Mouse (Mus musculus): Measurements from ENCODE around the gene Traf3ip1. TPM values are rescaled to one million over a fixed set of nuclear protein-coding genes. Genes with fewer than 3 reads are reported as not detected.

Gene Traf3ip1
- total RNA-seq (2017) = 7.2 and 8.4 TPM in 2 replicates

GRCm38 (mm10) chr1:91494457-91495140 lies at the start of gene Traf3ip1:
TSS of gene Traf3ip1 (plus strand) at chr1:91494647.
- peak; percentile 82 for ATAC-seq (ENCODE audit: extremely low read depth, insufficient number of reproducible peaks, low FRiP score, poor library complexity, severe bottlenecking)

- ATAC-seq (ENCODE audit: extremely low read depth, insufficient number of reproducible peaks, low FRiP score, poor library complexity, severe bottlenecking) = no peak
Measured at GRCm38 (mm10) chr1:91444841-91445830, 49.3 kb upstream of the Traf3ip1 start.

DNA sequence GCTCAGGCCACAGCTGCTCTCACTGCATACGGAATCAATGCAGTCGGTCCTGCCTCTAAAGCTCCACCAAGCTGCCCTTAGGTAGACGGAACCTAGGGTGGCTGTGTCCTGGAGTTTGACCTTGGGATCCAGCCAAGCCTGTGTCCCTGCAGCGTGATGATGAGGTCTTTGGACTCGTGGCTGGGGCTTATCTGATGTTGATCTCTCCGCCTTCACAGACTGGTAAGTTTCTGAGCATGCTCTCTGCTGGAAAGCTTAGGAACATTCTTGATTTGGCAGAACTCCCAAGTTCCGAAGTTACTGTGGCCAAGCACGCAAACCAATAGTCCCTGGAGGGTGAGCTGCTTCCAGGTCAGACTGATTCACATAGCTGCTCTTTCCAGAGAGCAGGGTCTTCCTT lies 48.4 kb upstream of the Traf3ip1 start:
- ATAC-seq (ENCODE audit: extremely low read depth, insufficient number of reproducible peaks, low FRiP score, poor library complexity, severe bottlenecking) = no peak

- no peak for ATAC-seq (ENCODE audit: extremely low read depth, insufficient number of reproducible peaks, low FRiP score, poor library complexity, severe bottlenecking)
Measured at GRCm38 (mm10) chr1:91446511-91446910, 47.9 kb upstream of the Traf3ip1 start.

GRCm38 (mm10) chr1:91448688-91449087 lies 45.8 kb upstream of the Traf3ip1 start:
- ATAC-seq (ENCODE audit: extremely low read depth, insufficient number of reproducible peaks, low FRiP score, poor library complexity, severe bottlenecking) = no peak

- no peak for ATAC-seq (ENCODE audit: extremely low read depth, insufficient number of reproducible peaks, low FRiP score, poor library complexity, severe bottlenecking)
Measured at GRCm38 (mm10) chr1:91450851-91451250, 43.6 kb upstream of the Traf3ip1 start.

DNA sequence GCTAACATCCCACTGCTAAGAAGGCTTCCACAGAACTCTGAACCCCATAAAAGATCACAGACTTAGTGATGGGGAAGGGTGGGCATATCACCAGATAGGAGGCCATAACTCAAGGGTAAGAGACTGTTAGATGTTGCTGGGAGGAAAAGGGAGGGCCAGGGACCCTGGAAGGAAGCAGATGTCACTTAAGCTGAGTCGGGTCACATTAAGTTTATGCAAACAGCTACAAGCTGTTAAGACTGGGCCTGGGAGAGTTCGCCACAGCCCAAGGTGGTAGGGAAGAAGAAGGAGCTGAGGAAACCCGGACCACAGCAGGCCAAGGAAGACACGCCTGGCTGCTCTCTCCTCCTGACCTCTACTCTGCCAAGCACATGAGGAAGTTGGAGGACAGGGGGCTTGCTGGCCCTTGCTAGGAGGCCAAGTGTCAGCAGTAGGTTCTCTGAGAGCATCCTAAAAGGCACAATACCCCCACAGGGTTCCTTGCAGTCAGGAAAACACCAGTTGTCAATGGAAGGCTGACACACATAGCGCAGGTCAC lies 42.8 kb upstream of the Traf3ip1 start:
- no peak for ATAC-seq (ENCODE audit: extremely low read depth, insufficient number of reproducible peaks, low FRiP score, poor library complexity, severe bottlenecking)

DNA sequence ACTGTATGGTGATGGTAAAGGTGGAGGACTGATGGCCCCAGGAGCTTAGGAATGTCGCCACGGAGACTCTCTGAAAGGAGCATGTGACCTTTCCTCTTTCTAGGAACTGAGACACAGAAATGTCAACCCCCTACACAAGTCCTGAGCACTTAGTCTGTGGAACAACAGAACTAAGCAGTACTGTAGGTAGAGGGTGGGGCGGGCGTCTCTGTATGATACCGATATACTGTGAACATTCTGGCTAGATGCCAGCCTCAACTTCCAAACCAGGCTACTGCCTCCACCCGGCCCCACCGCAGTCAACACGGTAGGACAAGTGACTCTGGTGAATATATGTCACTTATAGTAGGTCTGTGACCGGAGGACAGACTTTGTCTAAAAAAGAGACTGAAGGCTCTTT lies 40.5 kb upstream of the Traf3ip1 start:
- ATAC-seq (ENCODE audit: extremely low read depth, insufficient number of reproducible peaks, low FRiP score, poor library complexity, severe bottlenecking) = no peak

DNA sequence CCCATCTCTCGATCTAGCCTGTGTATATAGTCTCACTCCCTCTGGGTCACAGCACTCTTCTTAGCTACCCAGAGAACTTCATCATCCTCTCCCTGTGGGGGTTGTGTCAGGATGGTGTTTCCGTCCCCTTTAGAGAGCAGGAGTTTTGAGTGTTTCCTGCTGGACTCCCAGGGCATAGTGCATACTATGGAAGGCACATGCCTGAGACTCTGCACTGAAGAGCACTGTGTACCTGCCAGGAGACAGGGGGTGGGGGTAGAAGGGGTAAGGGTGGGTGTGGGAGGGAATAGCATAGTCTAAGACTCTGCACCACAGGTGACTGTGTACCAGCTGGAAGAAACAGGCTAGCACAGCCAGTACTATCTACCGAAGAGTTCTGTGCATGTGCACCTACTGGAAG lies 40.1 kb upstream of the Traf3ip1 start:
- no peak for ATAC-seq (ENCODE audit: extremely low read depth, insufficient number of reproducible peaks, low FRiP score, poor library complexity, severe bottlenecking)

GRCm38 (mm10) chr1:91454927-91455326 lies 39.5 kb upstream of the Traf3ip1 start:
- ATAC-seq (ENCODE audit: extremely low read depth, insufficient number of reproducible peaks, low FRiP score, poor library complexity, severe bottlenecking) = no peak

DNA sequence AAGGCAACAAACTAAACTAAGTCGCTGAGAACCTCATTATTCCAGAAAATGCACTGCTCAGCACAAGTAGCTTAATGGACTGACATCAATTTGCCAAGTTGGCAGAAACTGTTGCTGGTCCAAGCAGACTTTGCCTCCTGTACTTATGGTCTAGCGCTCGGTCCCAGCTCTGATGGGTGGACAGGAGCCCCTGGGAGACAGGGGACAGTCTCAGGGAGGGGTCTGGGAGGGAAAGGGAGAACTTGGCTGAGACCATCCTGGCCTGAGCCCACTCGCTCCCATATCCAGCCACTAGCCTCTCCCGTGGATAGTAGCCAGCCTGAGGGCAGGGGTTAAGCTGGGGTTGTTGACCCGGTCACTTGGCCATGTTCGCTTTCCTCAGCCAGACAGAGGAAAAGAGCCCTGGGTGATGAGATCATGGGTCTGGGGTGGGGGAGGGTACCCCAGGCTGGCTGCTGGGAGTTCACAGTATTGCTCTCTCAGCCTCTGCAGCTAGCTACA lies 38.7 kb upstream of the Traf3ip1 start:
- ATAC-seq (ENCODE audit: extremely low read depth, insufficient number of reproducible peaks, low FRiP score, poor library complexity, severe bottlenecking) = no peak

DNA sequence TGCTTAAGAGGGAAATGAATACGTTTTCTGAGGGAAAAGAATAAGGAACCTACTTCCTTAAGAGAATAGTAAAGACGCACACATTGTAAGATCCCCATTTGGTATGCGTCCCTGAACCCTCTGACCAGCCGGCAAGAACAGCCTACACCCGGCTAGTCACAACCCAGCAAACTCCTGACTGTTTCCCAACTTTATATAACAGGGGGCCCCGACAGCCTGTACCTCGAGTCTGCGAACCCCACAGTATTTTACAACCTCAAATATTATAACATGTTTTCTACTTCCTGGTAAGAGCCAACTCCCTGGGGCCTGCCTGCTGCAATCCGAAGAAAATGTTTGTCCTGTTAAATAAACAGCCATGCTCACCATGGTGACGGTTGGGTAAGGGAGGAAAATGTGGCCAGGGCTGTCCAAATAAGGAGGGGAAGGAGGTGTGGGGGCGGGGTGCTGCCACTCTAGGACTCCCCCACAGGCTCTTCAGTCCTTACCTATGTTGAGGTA lies 38.1 kb upstream of the Traf3ip1 start:
- ATAC-seq (ENCODE audit: extremely low read depth, insufficient number of reproducible peaks, low FRiP score, poor library complexity, severe bottlenecking) = peak; percentile 20; the same call in 1 of the 2 replicates

- no peak for ATAC-seq (ENCODE audit: extremely low read depth, insufficient number of reproducible peaks, low FRiP score, poor library complexity, severe bottlenecking)
Measured at GRCm38 (mm10) chr1:91457116-91457515, 37.3 kb upstream of the Traf3ip1 start.

GRCm38 (mm10) chr1:91457698-91458097 lies 36.7 kb upstream of the Traf3ip1 start:
- ATAC-seq (ENCODE audit: extremely low read depth, insufficient number of reproducible peaks, low FRiP score, poor library complexity, severe bottlenecking) = no peak

DNA sequence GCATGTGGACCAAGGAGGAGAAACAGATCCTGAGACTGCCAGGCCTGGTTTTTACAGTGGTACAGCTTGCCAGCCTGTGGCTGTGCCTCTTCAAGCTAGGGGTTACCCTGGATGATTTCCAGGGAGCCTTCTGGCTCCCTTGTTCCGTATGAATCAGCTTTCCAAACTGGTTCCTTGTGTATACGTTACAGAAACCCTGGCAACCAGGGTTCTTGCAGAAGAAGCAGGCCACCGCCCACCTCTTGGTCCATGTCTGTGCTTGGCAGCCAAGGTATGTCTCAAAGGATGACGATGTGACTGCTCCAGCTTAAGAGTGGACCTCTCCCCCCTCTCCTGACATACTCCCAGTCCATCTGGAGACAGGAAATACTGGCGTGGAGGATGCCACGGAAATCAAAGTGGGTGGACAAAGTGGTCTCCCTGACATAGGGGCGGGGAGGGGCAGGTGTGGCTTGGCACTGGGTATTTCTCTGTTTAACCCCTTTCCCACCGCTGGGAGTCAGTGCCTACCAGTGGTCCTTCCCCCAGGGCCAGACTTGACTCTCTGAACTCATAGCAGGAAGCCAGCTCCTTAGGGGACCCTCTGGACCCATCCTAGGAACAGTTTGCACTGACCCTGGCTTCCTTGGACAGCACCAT lies 36.1 kb upstream of the Traf3ip1 start:
- ATAC-seq (ENCODE audit: extremely low read depth, insufficient number of reproducible peaks, low FRiP score, poor library complexity, severe bottlenecking) = peak; percentile 8; the same call in 1 of the 2 replicates

GRCm38 (mm10) chr1:91459059-91459809 lies 35.2 kb upstream of the Traf3ip1 start, which contains the start of gene Per2:
TSS of gene Per2 (minus strand) at chr1:91459324.
- peak; percentile 90 for ATAC-seq (ENCODE audit: extremely low read depth, insufficient number of reproducible peaks, low FRiP score, poor library complexity, severe bottlenecking)

DNA sequence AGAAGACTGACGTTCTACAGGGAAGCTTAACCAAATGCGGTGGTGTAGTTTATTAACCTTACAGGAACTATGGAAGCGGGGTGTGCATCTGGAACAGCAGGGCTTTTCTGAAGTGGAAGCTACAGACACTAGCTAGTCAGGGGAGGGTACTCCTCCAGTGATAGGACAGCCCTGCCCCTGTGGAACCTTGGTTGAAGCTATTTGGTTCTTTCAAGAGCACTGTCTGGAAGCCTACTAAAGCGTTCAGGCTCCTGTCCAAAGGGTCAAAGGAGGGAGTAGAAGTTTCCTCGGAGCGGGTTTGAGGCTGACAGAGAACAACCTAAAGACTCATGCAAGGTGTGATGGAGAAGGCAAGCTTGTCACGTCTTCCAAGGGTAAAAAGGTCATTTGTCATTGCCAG lies 34.4 kb upstream of the Traf3ip1 start:
- ATAC-seq (ENCODE audit: extremely low read depth, insufficient number of reproducible peaks, low FRiP score, poor library complexity, severe bottlenecking) = no peak

- ATAC-seq (ENCODE audit: extremely low read depth, insufficient number of reproducible peaks, low FRiP score, poor library complexity, severe bottlenecking) = no peak
Measured at GRCm38 (mm10) chr1:91460564-91460963, 33.9 kb upstream of the Traf3ip1 start.
